Comparison of ENCODE assay signal across 8 mouse cellular contexts in genomic region chr9:96363581-96364140, GRCm38 (mm10). TPM values are rescaled to one million over a fixed set of nuclear protein-coding genes. Genes with fewer than 3 reads are reported as not detected.
DNase-seq lines count a peak whose midpoint lies in the region; ATAC-seq and TF ChIP-seq lines count a peak whose summit lies in the region.

No protein-coding gene starts in this region.

- TF ChIP-seq CTCF in ES-Bruce4 (IDR thresholded peaks at IDR 0.05; ENCODE audit: low read depth, low read length) = no peak
- no peak for TF ChIP-seq CTCF in stomach, postnatal 0 days (IDR thresholded peaks at IDR 0.05; ENCODE audit: low read depth)

- peak overlapping the region; percentile 98 for H3K9ac ChIP-seq in ES-Bruce4 (ENCODE audit: low read depth, poor library complexity, severe bottlenecking)
- H3K9ac ChIP-seq in forebrain, embryonic 14.5 days (ENCODE audit: low read length) = peak overlapping the region; percentile 93
- peak overlapping the region; percentile 86 for H3K9ac ChIP-seq in liver, embryonic 15.5 days
- H3K9ac ChIP-seq in neural tube, embryonic 11.5 days (ENCODE audit: low read length) = peak overlapping the region; percentile 91
- H3K9ac ChIP-seq in stomach, postnatal 0 days (ENCODE audit: low read length) = peak overlapping the region; percentile 83

- peak overlapping the region; percentile 74 for H3K27ac ChIP-seq in ES-Bruce4 (ENCODE audit: insufficient read depth, low read length)
- peak overlapping the region; percentile 91 for H3K27ac ChIP-seq in forebrain, embryonic 14.5 days (ENCODE audit: low read depth, low read length)
- peak overlapping the region; percentile 95 for H3K27ac ChIP-seq in liver, embryonic 15.5 days (replicated peaks)
- peak overlapping the region; percentile 96 for H3K27ac ChIP-seq in neural tube, embryonic 11.5 days (ENCODE audit: low read depth, low read length)
- peak overlapping the region; percentile 96 for H3K27ac ChIP-seq in stomach, postnatal 0 days (replicated peaks)

- H3K9me3 ChIP-seq in ES-Bruce4 (replicated peaks; ENCODE audit: control insufficient read depth, insufficient read depth, low read length, poor library complexity, severe bottlenecking) = no peaks in the 10 kb centered on the region
- H3K9me3 ChIP-seq in forebrain, embryonic 14.5 days (replicated peaks; ENCODE audit: control insufficient read depth, low read length) = no peaks in the 10 kb centered on the region
- H3K9me3 ChIP-seq in liver, embryonic 15.5 days (replicated peaks) = no peaks in the 10 kb centered on the region
- no peaks in the 10 kb centered on the region for H3K9me3 ChIP-seq in neural tube, embryonic 11.5 days (ENCODE audit: control insufficient read depth, low read length)
- H3K9me3 ChIP-seq in stomach, postnatal 0 days (ENCODE audit: control insufficient read depth, low read length) = no peaks in the 10 kb centered on the region

- no peaks in the 10 kb centered on the region for H3K27me3 ChIP-seq in ES-Bruce4 (ENCODE audit: control insufficient read depth, insufficient read depth, low read length, poor library complexity, severe bottlenecking)
- no peaks in the 10 kb centered on the region for H3K27me3 ChIP-seq in forebrain, embryonic 14.5 days (replicated peaks; ENCODE audit: control insufficient read depth, insufficient read depth, low read length)
- H3K27me3 ChIP-seq in liver, embryonic 15.5 days = no peaks in the 10 kb centered on the region
- no peaks in the 10 kb centered on the region for H3K27me3 ChIP-seq in neural tube, embryonic 11.5 days (ENCODE audit: control insufficient read depth, insufficient read depth, low read length)
- H3K27me3 ChIP-seq in stomach, postnatal 0 days (ENCODE audit: control insufficient read depth, insufficient read depth, low read length) = no peaks in the 10 kb centered on the region

- TF ChIP-seq POLR2A in ES-Bruce4 (IDR thresholded peaks at IDR 0.05; ENCODE audit: insufficient read depth, low read length) = no peak

- H3K4me3 ChIP-seq in ES-Bruce4 (ENCODE audit: low read depth, low read length) = peak overlapping the region; percentile 95
- peak overlapping the region; percentile 78 for H3K4me3 ChIP-seq in forebrain, embryonic 14.5 days (ENCODE audit: low read depth, low read length)
- peak overlapping the region; percentile 86 for H3K4me3 ChIP-seq in liver, embryonic 15.5 days (replicated peaks)
- H3K4me3 ChIP-seq in neural tube, embryonic 11.5 days (ENCODE audit: low read depth, low read length) = peak overlapping the region; percentile 86
- H3K4me3 ChIP-seq in stomach, postnatal 0 days (ENCODE audit: low read depth, low read length) = peak overlapping the region; percentile 82

- peaks cover 1% of the 10 kb centered on the region for H3K4me1 ChIP-seq in ES-Bruce4 (ENCODE audit: control insufficient read depth, insufficient read depth, low read length)
- peaks cover 18% of the 10 kb centered on the region for H3K4me1 ChIP-seq in forebrain, embryonic 14.5 days (ENCODE audit: control insufficient read depth, insufficient read depth, low read length)
- H3K4me1 ChIP-seq in liver, embryonic 15.5 days (replicated peaks) = peaks cover 30% of the 10 kb centered on the region
- peaks cover 11% of the 10 kb centered on the region for H3K4me1 ChIP-seq in neural tube, embryonic 11.5 days (ENCODE audit: control insufficient read depth, insufficient read depth, low read length)
- H3K4me1 ChIP-seq in stomach, postnatal 0 days (replicated peaks; ENCODE audit: control insufficient read depth, insufficient read depth) = peaks cover 4% of the 10 kb centered on the region; the same call in 1 of the 2 replicates

- DNase-seq in forebrain, embryonic 14.5 days (ENCODE audit: low spot score) = peak; percentile 62
- peak; percentile 76 to 79 for DNase-seq in heart, postnatal 10 days
- peak; percentile 75 to 86 for DNase-seq in kidney, postnatal 4 days
- DNase-seq in neural tube, embryonic 11.5 days (ENCODE audit: low spot score) = peak; percentile 75
- peak; percentile 83 for DNase-seq in stomach, postnatal 0 days (ENCODE audit: low spot score)

- H3K36me3 ChIP-seq in ES-Bruce4 (ENCODE audit: control insufficient read depth, insufficient read depth, low read length, poor library complexity, severe bottlenecking) = no peaks in the 10 kb centered on the region; the same call in 1 of the 2 replicates
- H3K36me3 ChIP-seq in forebrain, embryonic 14.5 days (ENCODE audit: control insufficient read depth, insufficient read depth, low read length) = peaks cover 4% of the 10 kb centered on the region; the same call in 1 of the 2 replicates
- H3K36me3 ChIP-seq in liver, embryonic 15.5 days (replicated peaks) = no peaks in the 10 kb centered on the region
- no peaks in the 10 kb centered on the region for H3K36me3 ChIP-seq in neural tube, embryonic 11.5 days (ENCODE audit: control insufficient read depth, insufficient read depth, low read length)
- H3K36me3 ChIP-seq in stomach, postnatal 0 days (ENCODE audit: control insufficient read depth, insufficient read depth, low read length) = no peaks in the 10 kb centered on the region

- peak; percentile 57 for ATAC-seq in cerebellum, adult (ENCODE audit: insufficient number of reproducible peaks, low FRiP score, low TSS enrichment)
- ATAC-seq in forebrain, embryonic 14.5 days = peak; percentile 73
- peak; percentile 72 for ATAC-seq in liver, embryonic 15.5 days (ENCODE audit: insufficient read depth)
- peak; percentile 73 for ATAC-seq in neural tube, embryonic 11.5 days (ENCODE audit: insufficient read depth, low FRiP score, low TSS enrichment)
- ATAC-seq in stomach, postnatal 0 days (ENCODE audit: low FRiP score, low TSS enrichment) = peak; percentile 80

- intact Hi-C loops in heart, postnatal 10 days (cut with DNase I) = loop anchor here (2.0 kb wide), 2 partner anchors 75 to 113 kb away; no protein-coding TSS in a partner anchor

- peak overlapping the region; percentile 66 for H3K4me2 ChIP-seq in forebrain, embryonic 14.5 days (ENCODE audit: low read length)
- H3K4me2 ChIP-seq in liver, embryonic 15.5 days = peak overlapping the region; percentile 93
- H3K4me2 ChIP-seq in neural tube, embryonic 11.5 days (ENCODE audit: low read depth) = peak overlapping the region; percentile 54
- H3K4me2 ChIP-seq in stomach, postnatal 0 days (replicated peaks; ENCODE audit: low read depth) = peak overlapping the region; percentile 67

- 0% methylated on average over 56 of the region's 64 CpGs for WGBS in forebrain, embryonic 14.5 days
- WGBS in liver, embryonic 15.5 days (ENCODE audit: insufficient replicate concordance) = under 1% methylated on average over 64 of the region's 64 CpGs
- under 1% methylated on average over 63 of the region's 64 CpGs for WGBS in neural tube, embryonic 11.5 days
- WGBS in stomach, postnatal 0 days = under 1% methylated on average over 59 of the region's 64 CpGs

- no peak for TF ChIP-seq EP300 in ES-Bruce4 (IDR thresholded peaks at IDR 0.05; ENCODE audit: insufficient read depth, low read depth, low read length)
- TF ChIP-seq EP300 in stomach, postnatal 0 days (optimal IDR thresholded peaks at IDR 0.05) = no peak

RNA-seq across cellular contexts. Expression of gene Atp1b3, which starts 0.6 kb away (rescaled TPM):
- polyA plus RNA-seq in ES-Bruce4 (2011; ENCODE audit: insufficient read depth, insufficient read length, low read depth, missing spikeins) = 133 and 146 TPM in 2 replicates
- 143 and 163 TPM in 2 replicates for polyA plus RNA-seq in forebrain, embryonic 14.5 days (2014; fragmentation: Nextera tagmentation; extraction: Ambion mirVana)
- total RNA-seq in heart, postnatal 10 days (2021) = 10 to 100 TPM; 74.1 to 76.5 TPM
- polyA plus RNA-seq in liver, embryonic 15.5 days (2015; fragmentation: Nextera tagmentation; extraction: Ambion mirVana) = 64.4 and 69.4 TPM in 2 replicates
- polyA plus RNA-seq in neural tube, embryonic 11.5 days (2014; fragmentation: Nextera tagmentation; extraction: Ambion mirVana) = 165 and 170 TPM in 2 replicates
- 143 TPM in 2 replicates for polyA plus RNA-seq in stomach, postnatal 0 days (2015; fragmentation: Nextera tagmentation; extraction: Ambion mirVana)

Comparison
In these comparisons a context has a peak if more than half of its experiments do, and no peak if none do; other contexts are left out.
1. Peak in every context shown above with its lines: DNase-seq, ATAC-seq, H3K4me3 ChIP-seq and H3K27ac ChIP-seq.